Mouse (Mus musculus) liver, embryonic 14.5 days (tissue): ENCODE data around the gene Bex1. TPM values are rescaled to one million over a fixed set of nuclear protein-coding genes. Genes with fewer than 3 reads are reported as not detected.
A peak's percentile ranks its signal among the peaks of the same experiment; 100 is the strongest.

ENCODE experiments used
- ATAC-seq: fragments of 200-750 bp; cut with Nextera tagmentation; 2 replicates; pipeline ENCODE4 v1.8.0; 2017; ENCODE audit warnings: moderate number of reproducible peaks, mild to moderate bottlenecking, moderate library complexity; ENCODE audit not compliant: insufficient read depth
- DNase-seq, 3 experiments: peaks; one replicate each; pipeline ENCODE4 v3.0.0-alpha.2; 2012 to 2013; ENCODE audit warnings: low read depth in 3 of 3, low spot score in 3 of 3
- H3K27ac ChIP-seq: fragments of 300-500 bp; sonication (generic); 2 replicates; pipeline ENCODE4 v1.5.1; 2014; ENCODE audit warnings: moderate library complexity, mild to moderate bottlenecking, control low read depth, inconsistent platforms
- H3K27me3 ChIP-seq: fragments of 300-500 bp; sonication (generic); 2 replicates; pipeline ENCODE4 v1.6.1; 2014; ENCODE audit warnings: mild to moderate bottlenecking, low read length, moderate library complexity; ENCODE audit not compliant: control insufficient read depth, insufficient read depth
- H3K36me3 ChIP-seq: fragments of 300-500 bp; sonication (generic); replicated peaks from 2 replicates; pipeline ENCODE4 v1.6.1; 2014; ENCODE audit warnings: low read depth; ENCODE audit not compliant: control insufficient read depth, insufficient read depth
- H3K4me1 ChIP-seq, 2 experiments: fragments of 200-500 bp in 1 of 2; fragments of 300-500 bp in 1 of 2; sonication (generic) in 1 of 2; replicated peaks; 2 replicates each; pipeline ENCODE4 v1.6.1; 2012 to 2014; ENCODE audit warnings: antibody characterized with exemption in 1 of 2, inconsistent platforms in 1 of 2, low read length in 1 of 2; ENCODE audit not compliant: control insufficient read depth in 2 of 2, insufficient read depth in 2 of 2
- H3K4me2 ChIP-seq: fragments of 300-500 bp; sonication (generic); 2 replicates; pipeline ENCODE4 v1.6.1; 2014; ENCODE audit warnings: low read depth, mild to moderate bottlenecking, control low read depth, moderate library complexity
- H3K4me3 ChIP-seq, 2 experiments: fragments of 200-500 bp in 1 of 2; fragments of 300-500 bp in 1 of 2; sonication (generic) in 1 of 2; 2 replicates each; pipeline ENCODE4 v1.5.1; 2012 to 2014; ENCODE audit warnings: low read depth in 2 of 2, low read length in 2 of 2, mild to moderate bottlenecking in 2 of 2, control low read depth in 1 of 2, inconsistent platforms in 1 of 2, moderate library complexity in 1 of 2; ENCODE audit not compliant: insufficient read depth in 1 of 2
- H3K9ac ChIP-seq: fragments of 300-500 bp; sonication (generic); replicated peaks from 2 replicates; pipeline ENCODE4 v1.6.1; 2014; ENCODE audit warnings: mild to moderate bottlenecking, control low read depth, moderate library complexity
- H3K9me3 ChIP-seq: fragments of 300-500 bp; sonication (generic); 2 replicates; pipeline ENCODE4 v1.6.1; 2016; ENCODE audit warnings: low read length, mixed read lengths; ENCODE audit not compliant: control insufficient read depth
- CTCF ChIP-seq: IDR thresholded peaks from 2 replicates; pipeline ENCODE4 v1.5.1; 2016; ENCODE audit warnings: antibody characterized with exemption, low read depth, control low read depth
- EP300 ChIP-seq: IDR thresholded peaks from 2 replicates; pipeline ENCODE4 v1.6.1; 2016; ENCODE audit warnings: antibody characterized with exemption, low read depth
- WGBS: fragments of 180-500 bp; shearing (Covaris S2); extraction: QIAGEN DNeasy Blood & Tissue Kit; methylation state at CpG from one replicate; pipeline ENCODE4 v1.1.7; 2014; ENCODE audit not compliant: insufficient replicate concordance; 5-methylcytosine and 5-hydroxymethylcytosine counted together
- polyA plus RNA-seq, 2 experiments: library from polyadenylated mRNA; depleted of rRNA in 1 of 2; stranded (reverse) in 1 of 2; unstranded in 1 of 2; fragments of >200 nt; fragmentation: Nextera tagmentation in 1 of 2; extraction: Ambion mirVana in 1 of 2; gene quantifications; 2 replicates each; pipeline versions ENCODE4 v1.2.1 to v1.2.3; 2012 to 2014

Bex1 gene
- polyA plus RNA-seq, 2 experiments = 150 to 169 TPM

DNA sequence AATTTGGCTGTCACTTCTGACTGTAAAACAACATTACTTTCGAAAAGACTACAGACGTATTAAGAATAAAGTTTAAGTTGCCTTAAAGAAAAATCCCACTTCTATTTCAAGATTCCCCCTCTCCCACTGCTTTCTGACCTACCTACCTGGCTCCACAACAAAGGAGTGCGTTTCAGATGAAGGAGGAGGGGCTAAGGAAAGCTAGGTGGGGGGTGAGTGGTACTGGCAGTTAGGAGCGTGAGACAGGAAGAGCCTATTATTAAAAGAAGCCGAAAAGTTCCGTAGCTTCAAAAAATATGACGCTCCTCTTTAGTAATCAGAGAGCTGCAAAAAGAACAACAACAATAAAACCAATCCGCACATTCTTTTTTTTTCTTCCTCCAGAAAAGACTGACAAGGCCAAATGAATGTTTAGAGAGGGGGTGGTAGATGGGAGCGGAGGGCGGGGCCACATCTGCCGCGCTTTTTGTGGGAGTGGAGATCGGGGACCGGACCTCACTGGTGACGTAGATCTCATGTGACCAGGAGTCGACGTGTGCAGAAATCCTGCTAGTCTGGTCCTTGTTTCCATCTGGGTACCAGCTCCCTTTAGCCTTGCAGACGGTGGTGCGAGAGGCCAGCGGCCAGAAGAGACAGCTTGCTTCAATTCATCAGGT lies 29.4 kb upstream of the Bex1 start, which contains the start of gene Tceal9:
Tceal9 (plus strand) TSS at position 506 of the 656 bp plus-strand sequence.
- peak within 1 kb of the TSS; percentile 70 to 93 for H3K4me3 ChIP-seq
- H3K27ac ChIP-seq = peak within 1 kb of the TSS; percentile 35; the same call in 1 of the 2 replicates
- 12% methylated on average over 20 of the region's 20 CpGs for WGBS
- H3K9me3 ChIP-seq = no peaks in the 10 kb centered on the region
- H3K4me2 ChIP-seq = peak within 1 kb of the TSS; percentile 76
- H3K27me3 ChIP-seq = no peaks in the 10 kb centered on the region
- H3K4me1 ChIP-seq = no peaks in the 10 kb centered on the region
- peak; percentile 72 to 77 (median 74) for DNase-seq
- TF ChIP-seq CTCF = no peak
- TF ChIP-seq EP300 = no peak
- no peaks in the 10 kb centered on the region for H3K36me3 ChIP-seq
- H3K9ac ChIP-seq = peak within 1 kb of the TSS; percentile 68
- ATAC-seq = peak; percentile 92

DNA sequence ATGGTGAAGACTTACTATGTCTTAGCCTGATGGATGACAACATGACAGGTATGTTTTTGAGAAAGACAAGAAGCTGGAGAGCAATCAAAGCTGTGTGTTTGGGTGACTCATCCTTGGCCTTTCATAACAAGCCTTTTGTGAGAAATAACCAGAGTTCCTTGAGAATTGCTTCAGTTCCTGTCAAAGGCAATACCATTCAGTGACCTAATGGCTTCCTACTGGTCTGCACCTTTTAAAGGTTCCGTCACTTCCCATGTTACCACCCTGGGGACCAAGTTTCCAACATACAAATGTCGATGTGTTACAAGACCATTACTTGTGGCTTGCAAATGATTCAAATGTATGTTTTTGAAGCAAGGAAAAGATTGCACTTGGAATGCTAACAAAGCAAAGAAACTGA lies 27.9 kb upstream of the Bex1 start:
- no peak overlapping the region for H3K4me3 ChIP-seq
- H3K27ac ChIP-seq = no peak overlapping the region
- H3K4me2 ChIP-seq = no peak overlapping the region
- H3K9me3 ChIP-seq = no peaks in the 10 kb centered on the region
- H3K4me1 ChIP-seq = no peaks in the 10 kb centered on the region
- WGBS = 65% methylated on average over 2 of the region's 2 CpGs
- DNase-seq = no peak
- no peak for ATAC-seq
- H3K27me3 ChIP-seq = no peaks in the 10 kb centered on the region
- H3K9ac ChIP-seq = no peak overlapping the region
- TF ChIP-seq CTCF (no peak), EP300 (no peak)
- no peaks in the 10 kb centered on the region for H3K36me3 ChIP-seq

DNA sequence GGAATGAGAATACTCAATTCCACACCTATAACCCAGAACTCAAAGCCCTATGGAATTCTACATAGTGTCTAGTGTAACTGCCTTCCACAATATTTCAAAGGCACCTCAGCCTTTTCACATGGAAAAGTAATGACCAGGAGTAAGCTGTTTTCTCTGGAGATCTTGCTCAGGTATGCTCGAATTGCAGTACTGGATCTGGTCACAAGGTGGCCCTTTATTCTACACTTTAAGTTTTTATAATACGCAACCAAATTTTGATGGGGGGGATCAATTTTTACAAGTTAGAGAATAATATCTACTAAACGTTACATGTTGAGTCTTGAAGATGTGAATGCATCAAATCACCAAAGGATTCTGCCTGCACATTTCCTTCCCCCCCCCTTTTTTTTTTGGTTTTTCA lies 22.8 kb upstream of the Bex1 start:
- WGBS = 34% methylated on average over 3 of the region's 3 CpGs
- DNase-seq = no peak
- Histone ChIP-seq H3K4me3 (no peak overlapping the region), H3K27me3 (no peaks in the 10 kb centered on the region), H3K4me2 (no peak overlapping the region), H3K27ac (no peak overlapping the region), H3K4me1 (no peaks in the 10 kb centered on the region), H3K9ac (no peak overlapping the region), H3K9me3 (no peaks in the 10 kb centered on the region), H3K36me3 (no peaks in the 10 kb centered on the region)
- TF ChIP-seq CTCF (peak; percentile 42; the same call in 1 of the 2 replicates), EP300 (no peak)
- no peak for ATAC-seq

DNA sequence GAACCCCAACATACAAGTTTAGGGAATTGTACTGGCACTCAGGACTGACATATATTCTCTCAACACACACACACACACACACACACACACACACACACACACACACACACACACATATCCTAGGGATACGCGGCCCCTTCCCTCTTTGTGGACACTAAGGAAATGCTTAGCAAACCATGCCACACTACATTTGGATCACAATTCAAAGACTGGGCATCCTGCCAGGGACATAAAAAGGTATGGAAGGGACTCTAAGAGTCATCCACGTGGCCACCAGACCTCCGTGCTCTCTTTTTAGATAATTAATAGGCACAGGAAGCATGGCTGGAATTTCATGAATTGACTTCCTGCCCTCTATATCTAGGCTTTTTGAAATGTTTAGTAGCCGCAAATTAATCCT lies 12.5 kb upstream of the Bex1 start:
- Histone ChIP-seq H3K4me2 (no peak overlapping the region), H3K9ac (no peak overlapping the region), H3K36me3 (no peaks in the 10 kb centered on the region), H3K4me1 (no peaks in the 10 kb centered on the region), H3K9me3 (no peaks in the 10 kb centered on the region), H3K27me3 (no peaks in the 10 kb centered on the region), H3K27ac (no peak overlapping the region), H3K4me3 (no peak overlapping the region)
- ATAC-seq (no peak), DNase-seq (no peak)
- TF ChIP-seq EP300 (no peak), CTCF (no peak)
- 72% methylated on average over 5 of the region's 5 CpGs for WGBS

DNA sequence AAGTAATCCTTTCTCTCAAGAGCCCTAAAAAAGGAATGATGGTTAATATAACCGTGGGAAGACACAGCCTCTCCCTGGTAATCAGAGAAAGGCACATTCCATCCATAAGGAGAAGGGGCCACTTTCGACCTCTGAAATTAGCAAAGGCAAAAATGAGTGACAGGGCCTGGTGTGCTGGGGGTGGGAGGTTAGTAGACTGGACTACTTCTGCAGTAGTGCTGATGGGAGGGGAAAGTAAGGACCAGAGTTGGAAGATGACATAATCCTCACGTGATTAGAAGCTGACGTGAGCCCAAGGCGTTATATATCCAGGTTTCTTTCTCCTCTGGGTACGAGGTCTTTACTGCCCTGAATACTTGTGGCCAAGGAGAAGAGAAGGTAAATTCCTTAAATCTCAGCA lies 8.4 kb upstream of the Bex1 start:
- H3K36me3 ChIP-seq = no peaks in the 10 kb centered on the region
- H3K27me3 ChIP-seq = no peaks in the 10 kb centered on the region
- no peak overlapping the region for H3K4me3 ChIP-seq
- no peaks in the 10 kb centered on the region for H3K9me3 ChIP-seq
- no peak overlapping the region for H3K27ac ChIP-seq
- WGBS = 58% methylated on average over 6 of the region's 6 CpGs
- no peaks in the 10 kb centered on the region for H3K4me1 ChIP-seq
- no peak overlapping the region for H3K4me2 ChIP-seq
- ATAC-seq (no peak), DNase-seq (no peak)
- H3K9ac ChIP-seq = no peak overlapping the region
- no peak for TF ChIP-seq EP300
